20 mouse cellular contexts compared by ENCODE assay signal in the genomic region with DNA sequence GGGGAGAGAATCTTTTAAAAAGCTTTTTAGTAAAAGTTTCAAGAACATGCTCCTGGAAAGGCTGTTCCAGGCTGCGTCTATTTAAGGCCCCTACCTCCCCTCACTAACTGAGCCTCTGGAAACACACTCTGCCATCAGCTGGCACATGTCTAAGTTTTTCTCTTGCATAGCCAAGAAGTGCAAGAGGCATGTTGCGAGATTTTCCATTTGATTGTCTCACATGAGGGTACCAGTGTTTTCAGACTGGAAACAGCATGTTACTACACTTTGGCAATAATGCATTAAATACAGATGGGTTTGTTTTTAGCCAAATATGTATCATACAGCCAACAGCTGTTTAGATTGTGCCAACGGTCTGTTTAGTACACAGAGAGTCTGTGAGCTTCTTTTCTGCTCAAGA.
DNase-seq lines count a peak whose midpoint lies in the region; ATAC-seq lines count a peak whose summit lies in the region.
"Had no signal": no experiment of that assay in that cellular context is flagged by ENCODE, and none has a peak within 500 bp of the region (broad histone marks: within the 10 kb centered on the region; RNA-seq: fewer than 3 reads in every experiment).

No protein-coding gene starts in this region.

- ATAC-seq in forebrain, embryonic 13.5 days: peak; percentile 58; the same call in 1 of the 2 replicates
- no peak for ATAC-seq in forebrain, embryonic 12.5 days (ENCODE audit: low FRiP score)
- ATAC-seq in forebrain, embryonic 16.5 days: peak; percentile 64
- no peak for ATAC-seq in megakaryocyte-erythroid progenitor cell, adult 5-6 weeks (replicated peaks; ENCODE audit: low FRiP score, low TSS enrichment, poor library complexity, severe bottlenecking)
- ATAC-seq: hindbrain, postnatal 0 days had no signal

- no peaks in the 10 kb centered on the region for H3K36me3 ChIP-seq in forebrain, embryonic 13.5 days (ENCODE audit: poor library complexity, severe bottlenecking)
- H3K36me3 ChIP-seq in forebrain, embryonic 12.5 days (replicated peaks): no peaks in the 10 kb centered on the region
- H3K36me3 ChIP-seq in forebrain, embryonic 16.5 days (ENCODE audit: control insufficient read depth, insufficient read depth): no peaks in the 10 kb centered on the region
- H3K36me3 ChIP-seq: embryonic facial prominence, embryonic 13.5 days; heart, embryonic 15.5 days; hindbrain, embryonic 13.5 days had no signal

- peak; percentile 4 for DNase-seq in layer of hippocampus, adult 9-11 months
- no peak for DNase-seq in layer of hippocampus, postnatal 36 days
- no peak for DNase-seq in natural killer cell, adult 2 months (ENCODE audit: low spot score in 2 of 2)
- DNase-seq: adrenal gland, postnatal 10 days; cerebellum, adult 8-10 months; cerebellum, postnatal 25 days; gastrocnemius, postnatal 14 days; heart, adult 2 months; heart, postnatal 14 days; kidney, adult 11 months had no signal

- no peak overlapping the region for H3K9ac ChIP-seq in forebrain, embryonic 13.5 days
- no peak overlapping the region for H3K9ac ChIP-seq in forebrain, embryonic 12.5 days
- no peak overlapping the region for H3K9ac ChIP-seq in forebrain, embryonic 16.5 days (replicated peaks; ENCODE audit: low read depth, low read length)
- H3K9ac ChIP-seq: embryonic facial prominence, embryonic 13.5 days; heart, embryonic 15.5 days; hindbrain, embryonic 13.5 days had no signal

- H3K27ac ChIP-seq in forebrain, embryonic 13.5 days: no peak overlapping the region
- H3K27ac ChIP-seq in forebrain, embryonic 12.5 days: no peak overlapping the region
- H3K27ac ChIP-seq in forebrain, embryonic 16.5 days (ENCODE audit: low read length): no peak overlapping the region
- H3K27ac ChIP-seq: heart, adult 2 months; heart, embryonic 15.5 days; hindbrain, embryonic 13.5 days; hindbrain, postnatal 0 days had no signal

- no peak overlapping the region for H3K4me2 ChIP-seq in forebrain, embryonic 13.5 days
- H3K4me2 ChIP-seq in forebrain, embryonic 12.5 days: no peak overlapping the region
- H3K4me2 ChIP-seq in forebrain, embryonic 16.5 days (ENCODE audit: low read length): no peak overlapping the region
- H3K4me2 ChIP-seq: embryonic facial prominence, embryonic 13.5 days; heart, embryonic 11.5 days; heart, embryonic 15.5 days; hindbrain, embryonic 13.5 days had no signal

- H3K4me3 ChIP-seq in forebrain, embryonic 13.5 days: no peak overlapping the region
- no peak overlapping the region for H3K4me3 ChIP-seq in forebrain, embryonic 12.5 days (replicated peaks)
- no peak overlapping the region for H3K4me3 ChIP-seq in forebrain, embryonic 16.5 days (replicated peaks; ENCODE audit: low read length)
- H3K4me3 ChIP-seq: embryonic facial prominence, embryonic 13.5 days; erythroblast, embryonic 14.5 days; heart, adult 2 months; heart, embryonic 15.5 days; hindbrain, embryonic 13.5 days had no signal

- 90% methylated on average over 3 of the region's 3 CpGs for WGBS in forebrain, embryonic 13.5 days
- WGBS in forebrain, embryonic 12.5 days: 89% methylated on average over 3 of the region's 3 CpGs
- WGBS in forebrain, embryonic 16.5 days: 51% methylated on average over 3 of the region's 3 CpGs

- no peaks in the 10 kb centered on the region for H3K27me3 ChIP-seq in forebrain, embryonic 13.5 days
- H3K27me3 ChIP-seq in forebrain, embryonic 12.5 days: no peaks in the 10 kb centered on the region
- H3K27me3 ChIP-seq in forebrain, embryonic 16.5 days (replicated peaks; ENCODE audit: control insufficient read depth, insufficient read depth, low read length): no peaks in the 10 kb centered on the region
- H3K27me3 ChIP-seq: embryonic facial prominence, embryonic 13.5 days; heart, embryonic 15.5 days; hindbrain, embryonic 13.5 days had no signal

- 0 out of 2 replicates have a peak, but pooled peaks cover 8% of the 10 kb centered on the region for H3K4me1 ChIP-seq in forebrain, embryonic 13.5 days
- H3K4me1 ChIP-seq in forebrain, embryonic 12.5 days: peaks cover 8% of the 10 kb centered on the region
- peaks cover 5% of the 10 kb centered on the region; the same call in 1 of the 2 replicates for H3K4me1 ChIP-seq in forebrain, embryonic 16.5 days (replicated peaks; ENCODE audit: control insufficient read depth, insufficient read depth, low read length)
- H3K4me1 ChIP-seq: heart, embryonic 15.5 days had no signal

- H3K9me3 ChIP-seq in forebrain, embryonic 13.5 days (replicated peaks): no peaks in the 10 kb centered on the region
- H3K9me3 ChIP-seq in forebrain, embryonic 12.5 days: no peaks in the 10 kb centered on the region
- H3K9me3 ChIP-seq in forebrain, embryonic 16.5 days (ENCODE audit: control insufficient read depth, low read length): no peaks in the 10 kb centered on the region
- H3K9me3 ChIP-seq: embryonic facial prominence, embryonic 13.5 days; heart, embryonic 15.5 days; hindbrain, embryonic 13.5 days had no signal

Comparison
In these comparisons a context has a peak if more than half of its experiments do, and no peak if none do; other contexts are left out.
1. ATAC-seq: peak in forebrain, embryonic 13.5 days (single experiment) and forebrain, embryonic 16.5 days (single experiment); none in forebrain, embryonic 12.5 days (single experiment) and megakaryocyte-erythroid progenitor cell, adult 5-6 weeks (single experiment).